Mouse (Mus musculus) right cerebral cortex, postnatal 36 days (tissue): ENCODE measurements around the gene Ift172.

Experiments
- DNase-seq, 2 experiments: peaks; one replicate each; pipeline ENCODE4 v3.0.0; 2022; ENCODE audit warnings: low spot score in 2 of 2, mixed read lengths in 1 of 2

Ift172 gene

DNA sequence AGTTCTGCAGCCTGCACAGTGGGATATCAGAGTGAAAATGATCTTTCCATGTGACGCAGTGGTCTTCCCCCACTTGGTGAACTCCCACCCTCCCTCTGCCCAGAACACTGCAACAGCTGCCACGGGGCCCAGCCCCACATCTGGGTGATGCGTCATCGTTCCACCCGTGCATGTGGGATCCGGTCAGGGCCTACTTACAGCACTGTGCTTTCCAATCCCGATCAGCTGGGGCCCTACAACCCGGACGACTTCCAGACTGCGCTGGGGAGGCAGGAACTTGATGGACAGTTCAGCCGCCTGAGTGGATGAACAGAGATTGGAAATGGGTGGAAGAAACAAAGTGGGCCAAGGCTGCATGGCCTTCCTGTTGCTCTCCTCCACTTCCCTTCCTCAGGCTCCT, 33.3 kb downstream of the Ift172 start:
- no peak for DNase-seq

DNA sequence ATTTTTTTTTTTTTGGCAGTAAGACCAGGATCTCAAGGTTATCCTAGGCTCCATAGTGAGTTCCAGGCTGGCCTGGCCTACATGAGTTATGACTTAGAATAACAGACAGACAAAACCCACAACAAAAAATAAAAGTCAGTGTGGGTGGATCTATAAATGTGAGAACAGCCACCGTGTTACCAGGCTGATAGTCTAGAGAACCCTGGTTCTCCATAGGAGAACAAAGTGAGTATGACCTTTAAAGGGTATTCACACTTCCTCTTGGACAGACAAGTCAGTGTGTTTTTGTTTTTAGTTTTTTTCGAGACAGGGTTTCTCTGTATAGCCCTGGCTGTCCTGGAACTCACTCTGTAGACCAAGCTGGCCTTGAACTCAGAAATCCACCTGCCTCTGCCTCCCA, 34.9 kb downstream of the Ift172 start:
- DNase-seq = no peak

DNA sequence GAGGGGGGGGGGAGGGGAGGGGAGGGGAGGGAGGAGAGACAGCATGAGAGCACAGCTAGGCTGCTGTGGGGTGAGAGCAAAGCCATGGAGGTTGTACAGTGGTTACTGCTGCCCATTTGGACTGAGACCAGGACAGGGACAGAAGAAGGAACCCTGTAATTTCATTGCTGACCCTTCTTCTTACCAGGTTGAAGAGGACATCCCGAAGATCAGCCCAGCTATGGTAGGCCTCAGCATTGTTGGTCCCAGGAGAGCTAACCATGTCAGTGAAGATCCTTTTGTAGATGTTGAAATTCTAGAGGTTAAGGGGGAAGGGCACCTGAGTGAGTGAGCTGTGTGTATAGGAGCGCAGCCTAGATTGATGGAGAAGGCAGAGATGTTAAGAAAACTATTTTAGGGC, 35.5 kb downstream of the Ift172 start:
- no peak for DNase-seq

DNA sequence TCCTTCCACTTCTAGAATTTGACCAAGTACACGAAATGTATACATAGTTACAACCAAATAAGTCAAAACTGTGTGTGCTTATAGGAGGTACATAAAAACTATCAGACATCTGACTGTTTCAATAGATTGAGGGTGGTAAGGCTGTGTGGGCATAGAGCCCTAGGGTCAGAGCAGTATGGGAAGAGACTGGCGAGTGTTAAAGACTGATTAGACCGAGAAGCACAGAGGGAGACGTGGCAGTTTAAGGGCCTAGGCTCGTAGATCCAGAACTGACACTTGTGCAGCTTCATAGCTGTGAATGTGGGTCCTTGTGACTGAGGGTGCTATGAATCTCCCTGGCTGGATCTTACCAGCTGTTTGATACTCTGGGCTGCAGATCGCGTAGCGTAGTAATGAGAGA, 36.0 kb downstream of the Ift172 start:
- no peak for DNase-seq

DNA sequence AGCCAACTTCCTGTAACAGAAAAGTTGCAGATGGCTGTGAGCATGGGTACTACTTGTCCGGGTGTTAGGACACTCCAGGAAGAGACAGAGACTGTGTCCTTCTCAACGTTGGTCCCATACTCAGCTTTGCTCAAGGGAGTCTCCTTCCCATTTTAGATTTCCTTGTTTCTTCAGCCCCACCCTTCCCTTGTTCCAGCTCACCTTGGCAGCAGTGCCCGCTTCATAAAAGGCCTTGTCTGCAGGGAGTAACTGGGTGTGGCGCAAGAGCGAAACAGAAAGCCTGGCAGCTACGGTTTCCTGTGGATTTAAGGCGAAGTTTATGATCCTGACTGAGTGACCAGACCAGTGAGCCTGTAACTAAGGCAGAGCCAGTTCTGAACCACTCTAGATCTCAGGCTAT, 36.5 kb downstream of the Ift172 start:
- no peak for DNase-seq

DNA sequence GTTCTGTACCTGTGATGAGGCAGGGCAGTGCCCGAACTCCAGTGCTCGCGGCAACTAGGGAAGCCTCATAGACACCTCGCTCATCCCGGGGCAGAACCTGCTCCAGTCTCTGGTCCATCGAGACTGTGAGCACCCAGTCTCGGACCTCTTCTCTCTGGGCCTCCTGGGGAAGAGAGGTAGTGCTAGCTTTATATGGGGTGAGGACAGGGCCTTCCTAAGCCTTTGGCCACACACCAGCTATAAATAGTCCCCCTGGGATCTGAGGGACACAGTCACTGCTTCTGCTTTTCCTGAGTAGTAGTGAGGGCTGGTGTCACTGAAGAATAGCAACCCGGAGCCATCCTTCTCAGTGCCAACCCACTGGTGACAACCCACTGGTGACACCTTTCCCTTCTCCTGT, 37.1 kb downstream of the Ift172 start:
- no peak for DNase-seq

- no peak for DNase-seq
Measured at GRCm38 (mm10) chr5:31252795-31253545, 37.9 kb downstream of the Ift172 start.

DNA sequence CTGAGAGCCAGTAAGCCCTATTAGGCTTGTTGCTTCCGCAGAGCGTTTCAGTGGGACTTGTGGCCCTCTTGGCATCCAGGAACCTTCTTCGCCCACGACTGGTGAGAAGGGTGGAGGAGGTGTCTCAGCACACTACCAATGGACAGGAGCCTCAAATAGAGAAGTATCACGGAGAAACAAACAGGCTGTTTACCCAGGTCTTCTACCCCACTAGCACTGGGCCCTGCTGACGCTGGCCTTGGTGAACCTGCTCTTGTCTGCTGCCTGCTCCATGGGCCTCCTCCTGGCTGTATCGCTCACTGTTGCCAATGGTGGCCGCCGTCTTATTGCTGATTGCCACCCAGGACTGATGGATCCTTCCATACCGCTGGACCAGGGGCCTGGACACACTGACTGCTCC, 38.8 kb downstream of the Ift172 start:
- no peak for DNase-seq

DNA sequence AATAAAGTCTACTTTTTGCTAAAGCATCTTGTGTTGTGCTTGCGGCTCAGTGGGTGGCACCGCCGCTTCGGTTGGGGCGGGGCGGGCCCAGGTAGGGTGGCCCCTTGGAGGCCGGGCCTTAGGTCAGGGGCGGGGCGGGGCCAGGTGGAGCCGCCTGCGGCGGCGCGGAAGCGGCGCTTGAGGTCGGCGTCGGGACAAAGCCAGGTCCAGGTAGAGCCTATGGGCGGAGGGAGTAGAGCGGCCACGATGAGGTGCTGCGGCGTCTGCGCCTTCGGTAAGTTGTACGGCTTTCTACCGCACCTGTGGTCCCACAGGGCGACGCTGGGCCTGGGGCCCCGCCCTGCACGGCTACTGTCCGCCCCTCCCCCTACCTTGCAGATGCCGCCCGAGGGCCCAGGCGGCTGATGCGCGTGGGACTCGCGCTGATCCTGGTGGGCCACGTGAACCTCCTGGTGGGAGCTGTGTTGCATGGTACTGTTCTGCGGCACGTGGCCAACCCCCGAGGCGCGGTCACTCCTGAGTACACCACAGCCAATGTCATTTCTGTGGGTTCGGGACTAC, 39.3 kb downstream of the Ift172 start, which contains the start of gene Krtcap3:
TSS of gene Krtcap3 (plus strand) at position 151 of the 561 bp plus-strand sequence.
- DNase-seq = no peak

DNA sequence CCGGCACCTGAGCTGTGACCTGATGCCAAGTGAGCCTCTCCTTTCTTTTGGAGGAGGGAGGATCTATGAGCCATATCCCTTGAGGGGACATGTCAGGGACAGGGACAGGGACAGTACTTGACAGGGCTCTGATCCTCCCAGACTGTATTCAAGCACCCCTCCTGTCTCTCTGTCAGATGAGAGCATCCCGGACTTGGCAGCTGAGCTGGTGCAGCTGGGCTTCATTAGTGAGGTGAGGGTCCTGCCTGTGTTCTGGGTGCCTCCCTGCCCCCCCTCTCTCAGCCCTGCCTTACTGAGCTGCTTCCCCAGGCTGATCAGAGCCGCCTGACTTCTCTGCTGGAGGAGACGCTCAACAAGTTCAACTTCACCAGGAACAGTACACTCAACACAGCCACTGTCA, 40.2 kb downstream of the Ift172 start:
- no peak for DNase-seq

DNA sequence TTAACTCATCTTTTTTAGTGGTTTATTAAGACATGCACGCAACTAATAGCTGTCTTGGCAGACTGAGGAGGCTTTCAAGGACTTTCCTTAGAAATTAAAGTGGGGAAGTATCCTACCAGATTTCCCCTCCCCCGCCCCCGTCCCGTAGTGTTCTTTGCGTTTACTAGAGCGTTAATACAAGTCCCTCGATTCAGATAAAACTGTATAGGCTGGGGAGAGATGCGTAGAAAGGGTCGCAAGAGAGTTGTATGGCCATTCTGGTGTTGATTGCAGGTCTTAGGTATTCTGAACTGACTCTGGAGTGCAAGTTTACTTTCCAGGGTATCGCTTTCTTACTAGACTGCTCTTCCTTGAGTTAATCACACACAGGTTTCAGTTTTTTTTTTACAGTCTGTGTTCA, 48.7 kb downstream of the Ift172 start:
- DNase-seq = no peak

GRCm38 (mm10) chr5:31241522-31242034, 49.3 kb downstream of the Ift172 start:
- no peak for DNase-seq

GRCm38 (mm10) chr5:31240637-31241521, 50.0 kb downstream of the Ift172 start, which contains the start of the genes Nrbp1 and Gm9970:
Gene Nrbp1, plus strand, starts transcription at chr5:31240864.
Gene Gm9970, minus strand, starts transcription at chr5:31241232.
- DNase-seq = peak; percentile 94 to 96

DNA sequence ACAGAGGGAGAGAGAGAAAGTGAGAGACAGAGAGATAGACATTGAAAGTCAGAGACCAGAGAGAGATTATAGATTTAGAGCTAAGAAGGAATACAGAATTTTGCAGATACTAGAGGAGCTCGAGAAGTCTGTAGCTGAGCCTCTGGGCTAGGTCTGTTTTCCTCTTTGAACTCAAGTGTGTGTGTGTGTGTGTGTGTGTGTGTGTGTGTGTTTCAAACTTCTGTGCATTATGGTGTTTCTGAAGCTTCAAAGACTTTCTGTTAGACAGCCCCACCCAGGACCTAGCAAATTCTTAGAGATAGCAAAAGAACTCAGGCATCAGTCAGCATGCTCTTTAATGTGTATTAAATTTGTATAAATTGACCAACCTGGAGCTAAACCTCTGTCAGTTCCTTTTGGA, 64.3 kb downstream of the Ift172 start:
- DNase-seq = no peak

- no peak for DNase-seq
Measured at GRCm38 (mm10) chr5:31222696-31223095, 68.2 kb downstream of the Ift172 start.

GRCm38 (mm10) chr5:31221304-31221945, 69.5 kb downstream of the Ift172 start:
- no peak for DNase-seq

DNA sequence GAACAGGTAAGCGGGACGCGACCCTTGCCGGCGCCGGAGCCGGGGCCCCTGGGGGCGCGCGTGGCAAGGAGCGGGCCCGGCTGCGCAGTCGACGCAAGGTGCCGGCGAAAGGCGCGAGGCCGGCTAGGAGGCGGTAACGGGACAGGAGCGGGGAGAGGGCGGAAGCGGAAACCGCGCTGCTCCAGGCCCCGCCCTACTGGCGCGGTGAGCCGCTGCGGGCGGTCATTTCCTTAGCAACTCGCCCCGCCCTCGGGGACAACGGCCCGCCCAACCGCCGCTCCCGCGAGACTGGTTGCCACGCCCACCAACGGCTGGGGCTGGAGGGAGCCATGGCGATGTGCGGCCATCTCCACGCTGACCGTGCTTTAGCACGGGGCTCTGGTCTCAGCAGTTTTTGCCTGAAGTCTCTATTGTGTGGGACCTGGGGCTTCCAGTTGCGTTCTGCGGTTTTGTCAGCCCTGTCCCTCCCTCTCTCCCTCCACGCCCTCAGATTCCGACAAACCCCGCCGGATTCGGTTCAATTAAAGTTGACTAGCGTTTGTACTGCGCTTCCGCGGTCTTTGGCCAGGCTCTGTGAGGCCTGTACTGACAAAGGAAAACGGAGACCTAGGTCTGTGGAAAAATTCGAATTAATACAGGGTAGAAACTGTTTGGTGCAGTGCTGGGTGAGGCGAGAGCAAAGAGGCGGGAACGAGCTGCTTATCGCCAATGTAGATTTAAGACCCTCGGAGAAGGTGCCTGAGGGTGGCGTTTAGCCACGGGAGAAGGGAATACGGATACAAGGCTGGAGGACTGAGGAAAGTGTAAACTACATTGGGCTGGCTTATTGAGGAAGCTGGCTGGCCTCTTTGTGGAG, 70.2 kb downstream of the Ift172 start, which contains the start of gene Ppm1g:
TSS of gene Ppm1g (minus strand) at position 240 of the 856 bp plus-strand sequence.
- DNase-seq = peak; percentile 93

DNA sequence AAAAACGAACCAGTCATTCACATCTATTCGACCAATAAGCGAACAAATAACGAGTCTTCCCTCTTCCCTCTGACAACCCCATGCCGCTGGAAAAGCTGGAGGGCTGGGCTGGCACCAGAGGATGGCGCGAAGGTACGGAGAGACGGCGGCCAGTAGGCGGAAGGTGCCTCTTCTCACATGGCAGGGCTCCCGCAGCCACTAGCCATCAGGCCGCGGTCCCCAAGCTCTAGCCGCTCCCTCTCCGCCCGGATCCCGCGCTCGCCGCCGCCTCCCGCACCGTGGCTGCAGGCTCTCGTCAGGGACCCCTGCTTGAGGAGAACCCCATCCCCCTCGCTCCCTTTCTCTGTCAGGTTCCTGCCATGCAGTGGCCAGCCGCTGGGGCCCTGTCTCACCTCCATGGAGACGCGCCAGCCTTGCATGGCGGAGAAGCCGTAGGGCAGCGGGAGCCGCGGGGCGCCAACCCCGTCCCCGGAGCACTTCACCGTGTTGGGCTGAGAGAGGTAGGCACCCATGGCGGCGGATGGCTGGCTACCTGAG, 70.9 kb downstream of the Ift172 start:
- peak in 1 of 2 experiments; percentile 39 for DNase-seq

GRCm38 (mm10) chr5:31219474-31219873, 71.4 kb downstream of the Ift172 start:
- no peak for DNase-seq

- DNase-seq = no peak
Measured at GRCm38 (mm10) chr5:31219070-31219469, 71.8 kb downstream of the Ift172 start.
